Mouse (Mus musculus) lung, embryonic 16.5 days (tissue): ENCODE measurements around the gene Stk24. TPM values are rescaled to one million over a fixed set of nuclear protein-coding genes. Genes with fewer than 3 reads are reported as not detected.

Source experiments
- ATAC-seq: fragments of 200-750 bp; cut with Nextera tagmentation; 2 replicates; pipeline ENCODE4 v1.8.0; 2017; ENCODE audit warnings: low read depth, mild to moderate bottlenecking, moderate library complexity
- H3K27ac ChIP-seq: fragments of 300-500 bp; sonication (generic); 2 replicates; pipeline ENCODE4 v1.5.1; 2014; ENCODE audit warnings: mild to moderate bottlenecking, control low read depth, low read length
- H3K27me3 ChIP-seq: fragments of 300-500 bp; sonication (generic); 2 replicates; pipeline ENCODE4 v1.6.1; 2014; ENCODE audit warnings: low read depth, low read length, mixed read lengths; ENCODE audit not compliant: control insufficient read depth, insufficient read depth
- H3K36me3 ChIP-seq: fragments of 300-500 bp; sonication (generic); 2 replicates; pipeline ENCODE4 v1.6.1; 2014; ENCODE audit warnings: low read length; ENCODE audit not compliant: control insufficient read depth, insufficient read depth
- H3K4me1 ChIP-seq: fragments of 300-500 bp; sonication (generic); replicated peaks from 2 replicates; pipeline ENCODE4 v1.6.1; 2014; ENCODE audit warnings: low read length, mixed read lengths; ENCODE audit not compliant: control insufficient read depth, insufficient read depth
- H3K4me2 ChIP-seq: fragments of 300-500 bp; sonication (generic); 2 replicates; pipeline ENCODE4 v1.6.1; 2014; ENCODE audit warnings: low read depth, low read length, control low read depth
- H3K4me3 ChIP-seq: fragments of 300-500 bp; sonication (generic); 2 replicates; pipeline ENCODE4 v1.5.1; 2014; ENCODE audit warnings: mild to moderate bottlenecking, low read length, control low read depth
- H3K9ac ChIP-seq: fragments of 300-500 bp; sonication (generic); 2 replicates; pipeline ENCODE4 v1.6.1; 2014; ENCODE audit warnings: low read length, control low read depth
- H3K9me3 ChIP-seq: fragments of 300-500 bp; sonication (generic); 2 replicates; pipeline ENCODE4 v1.6.1; 2016; ENCODE audit warnings: low read length; ENCODE audit not compliant: control insufficient read depth
- WGBS: fragments of 180-500 bp; shearing (Covaris S2); extraction: QIAGEN DNeasy Blood & Tissue Kit; methylation state at CpG from one replicate; pipeline ENCODE4 v1.1.7; 2014; 5-methylcytosine and 5-hydroxymethylcytosine counted together
- polyA plus RNA-seq: library from polyadenylated mRNA; unstranded; fragments of >200 nt; fragmentation: Nextera tagmentation; extraction: Ambion mirVana; gene quantifications from 2 replicates; pipeline ENCODE4 v1.2.1, GENCODE M21; 2015

Gene Stk24
- polyA plus RNA-seq, 1 experiment from 2014 or later = 35.9 TPM

DNA sequence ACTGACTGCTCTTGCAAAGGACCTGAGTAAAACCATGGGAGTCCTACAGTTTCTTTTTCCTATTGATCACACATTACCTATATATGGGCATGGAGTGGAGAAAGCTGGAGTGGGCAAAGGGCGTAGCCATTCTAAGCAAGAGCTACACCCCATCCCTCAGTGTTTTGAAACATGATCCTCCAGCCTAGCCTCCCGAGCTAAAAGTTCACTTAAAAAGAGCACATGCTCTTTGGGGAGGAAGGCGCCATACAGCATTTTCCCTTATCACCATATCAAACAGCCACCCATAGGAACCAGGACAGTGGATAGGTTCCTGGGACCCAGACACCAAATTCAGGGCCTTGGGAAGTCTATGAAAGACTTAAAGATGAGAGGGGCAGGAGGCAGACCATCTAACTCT lies 20.8 kb downstream of the Stk24 start:
- 41% methylated on average over 3 of the region's 3 CpGs for WGBS
- Histone ChIP-seq H3K4me2 (no peak overlapping the region), H3K27ac (no peak overlapping the region), H3K4me1 (peaks cover 50% of the 10 kb centered on the region), H3K9ac (no peak overlapping the region), H3K9me3 (no peaks in the 10 kb centered on the region), H3K36me3 (no peaks in the 10 kb centered on the region), H3K4me3 (no peak overlapping the region), H3K27me3 (no peaks in the 10 kb centered on the region)
- no peak for ATAC-seq

DNA sequence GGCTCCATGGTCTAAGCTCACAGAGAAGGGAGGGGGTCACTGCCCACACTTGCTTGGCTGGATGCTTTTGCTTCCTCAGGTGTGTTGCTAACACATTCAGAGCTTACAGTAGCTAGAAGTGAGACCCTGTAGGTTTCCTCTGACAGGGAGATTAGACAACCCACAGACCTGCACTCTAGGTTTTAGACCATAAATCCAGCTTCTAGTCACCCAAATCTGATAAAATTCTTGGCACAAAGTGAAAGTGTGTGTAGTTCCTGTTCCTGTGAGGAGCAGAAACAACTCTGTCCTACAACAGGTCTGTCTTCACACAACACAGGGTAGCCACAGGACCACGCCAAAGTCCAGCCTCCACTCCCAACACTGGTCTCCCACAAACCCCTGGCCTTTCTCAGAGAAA lies 21.5 kb downstream of the Stk24 start:
- Histone ChIP-seq H3K4me1 (peaks cover 47% of the 10 kb centered on the region), H3K36me3 (no peaks in the 10 kb centered on the region), H3K4me3 (no peak overlapping the region), H3K9ac (no peak overlapping the region), H3K4me2 (no peak overlapping the region), H3K9me3 (no peaks in the 10 kb centered on the region), H3K27me3 (no peaks in the 10 kb centered on the region), H3K27ac (no peak overlapping the region)
- 46% methylated on average over 1 of the region's 1 CpGs for WGBS
- ATAC-seq = no peak

- no peaks in the 10 kb centered on the region for H3K9me3 ChIP-seq
- no peak overlapping the region for H3K9ac ChIP-seq
- peak; percentile 45; the same call in 1 of the 2 replicates for ATAC-seq
- 0 out of 2 replicates have a peak overlapping the region, but pooled peaks have one; percentile 19 for H3K27ac ChIP-seq
- H3K4me3 ChIP-seq = no peak overlapping the region
- no peaks in the 10 kb centered on the region for H3K36me3 ChIP-seq
- no peaks in the 10 kb centered on the region for H3K27me3 ChIP-seq
- H3K4me1 ChIP-seq = peaks cover 37% of the 10 kb centered on the region
- WGBS = 41% methylated on average over 8 of the region's 8 CpGs
- no peak overlapping the region for H3K4me2 ChIP-seq
These were observed 23.4 kb downstream of the Stk24 start for GRCm38 (mm10) chr14:121356336-121356862.

GRCm38 (mm10) chr14:121355732-121356131 lies 24.1 kb downstream of the Stk24 start:
- Histone ChIP-seq H3K9ac (no peak overlapping the region), H3K27me3 (no peaks in the 10 kb centered on the region), H3K36me3 (no peaks in the 10 kb centered on the region), H3K4me2 (no peak overlapping the region), H3K9me3 (no peaks in the 10 kb centered on the region), H3K27ac (no peak overlapping the region), H3K4me3 (no peak overlapping the region), H3K4me1 (peaks cover 36% of the 10 kb centered on the region)
- WGBS = 18% methylated on average over 6 of the region's 6 CpGs
- ATAC-seq = no peak

- Histone ChIP-seq H3K4me2 (no peak overlapping the region), H3K4me1 (peaks cover 34% of the 10 kb centered on the region), H3K9me3 (no peaks in the 10 kb centered on the region), H3K9ac (no peak overlapping the region), H3K4me3 (no peak overlapping the region), H3K27me3 (no peaks in the 10 kb centered on the region), H3K27ac (no peak overlapping the region), H3K36me3 (no peaks in the 10 kb centered on the region)
- WGBS = 70% methylated on average over 10 of the region's 10 CpGs
- ATAC-seq = no peak
These were observed 26.0 kb downstream of the Stk24 start for GRCm38 (mm10) chr14:121353648-121354377.

- no peaks in the 10 kb centered on the region for H3K9me3 ChIP-seq
- peaks cover 42% of the 10 kb centered on the region for H3K4me1 ChIP-seq
- no peaks in the 10 kb centered on the region for H3K36me3 ChIP-seq
- no peak overlapping the region for H3K9ac ChIP-seq
- H3K27ac ChIP-seq = no peak overlapping the region
- ATAC-seq = no peak
- H3K4me3 ChIP-seq = no peak overlapping the region
- 69% methylated on average over 6 of the region's 6 CpGs for WGBS
- no peak overlapping the region for H3K4me2 ChIP-seq
- no peaks in the 10 kb centered on the region for H3K27me3 ChIP-seq
These were observed 27.1 kb downstream of the Stk24 start for GRCm38 (mm10) chr14:121352744-121353143.

DNA sequence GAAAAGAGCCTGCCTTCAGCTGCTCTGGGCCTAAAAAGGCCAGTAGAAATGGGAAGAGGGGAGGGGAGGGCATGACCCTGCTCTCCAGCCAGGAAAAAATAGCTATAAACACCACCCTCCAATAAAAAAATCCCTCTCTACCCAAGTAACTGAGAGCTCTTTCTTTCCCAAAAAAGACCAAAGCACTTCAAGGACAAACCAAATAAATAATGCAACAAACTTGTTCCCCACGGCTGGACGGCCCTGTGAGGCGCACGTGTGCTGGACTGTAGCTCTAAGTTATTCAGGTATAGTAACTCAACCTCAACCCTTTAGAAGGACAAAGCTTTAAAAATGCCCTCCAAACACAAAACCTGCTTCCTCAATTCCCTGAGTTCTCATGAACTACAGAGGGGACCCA lies 28.1 kb downstream of the Stk24 start:
- Histone ChIP-seq H3K4me2 (no peak overlapping the region), H3K4me3 (no peak overlapping the region), H3K27ac (no peak overlapping the region), H3K27me3 (no peaks in the 10 kb centered on the region), H3K9ac (no peak overlapping the region), H3K4me1 (peaks cover 49% of the 10 kb centered on the region), H3K36me3 (no peaks in the 10 kb centered on the region), H3K9me3 (no peaks in the 10 kb centered on the region)
- no peak for ATAC-seq
- WGBS = 81% methylated on average over 4 of the region's 4 CpGs

DNA sequence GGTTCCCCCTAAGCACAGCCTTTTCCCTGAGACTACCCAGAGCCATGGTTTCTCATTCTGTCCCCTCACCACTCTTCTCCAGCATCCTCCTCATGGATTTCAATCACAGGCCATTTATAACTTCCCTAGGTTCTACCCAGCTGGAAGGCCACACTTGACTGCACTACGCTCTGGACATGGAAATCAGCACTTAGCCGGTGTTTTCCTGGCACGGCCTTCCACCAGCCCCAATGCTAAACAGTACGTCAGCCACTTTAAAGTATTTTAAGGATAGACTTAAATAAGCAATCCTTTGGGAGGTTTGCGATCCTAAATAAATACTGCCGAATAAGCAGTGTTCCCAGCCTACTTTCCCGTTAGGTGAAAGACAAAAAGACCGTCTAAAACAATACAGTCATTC lies 29.8 kb downstream of the Stk24 start:
- Histone ChIP-seq H3K9me3 (no peaks in the 10 kb centered on the region), H3K27ac (no peak overlapping the region), H3K36me3 (no peaks in the 10 kb centered on the region), H3K4me1 (peaks cover 51% of the 10 kb centered on the region), H3K27me3 (no peaks in the 10 kb centered on the region), H3K9ac (no peak overlapping the region), H3K4me2 (no peak overlapping the region), H3K4me3 (no peak overlapping the region)
- ATAC-seq = no peak
- 57% methylated on average over 8 of the region's 8 CpGs for WGBS

DNA sequence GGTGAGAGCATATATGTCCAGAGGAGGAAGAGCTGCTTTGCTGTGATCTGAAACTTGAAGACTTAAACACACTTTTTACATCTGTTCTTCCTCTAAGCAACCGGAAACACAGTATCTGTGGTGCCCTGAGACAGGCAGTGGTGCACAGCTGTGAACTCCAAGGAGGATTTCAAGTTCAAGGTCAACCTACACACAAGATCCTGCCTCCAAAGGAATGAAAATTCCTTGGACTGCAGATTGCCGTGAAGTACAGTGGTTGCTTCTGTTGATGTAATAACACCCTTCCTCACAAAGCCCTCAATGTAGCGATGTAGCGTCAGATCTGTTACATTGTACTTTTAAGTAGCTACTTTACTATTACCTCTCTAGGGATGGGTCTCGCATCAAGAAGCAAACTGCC lies 30.5 kb downstream of the Stk24 start:
- WGBS = 81% methylated on average over 5 of the region's 5 CpGs
- ATAC-seq = no peak
- Histone ChIP-seq H3K4me2 (no peak overlapping the region), H3K9ac (no peak overlapping the region), H3K27me3 (no peaks in the 10 kb centered on the region), H3K4me1 (peaks cover 55% of the 10 kb centered on the region), H3K27ac (no peak overlapping the region), H3K4me3 (no peak overlapping the region), H3K36me3 (no peaks in the 10 kb centered on the region), H3K9me3 (no peaks in the 10 kb centered on the region)
